Mouse (Mus musculus) E14TG2a.4 (cell line): ENCODE data around the gene Vrk1.

Experiments used
- CTCF ChIP-seq: conservative IDR thresholded peaks from 2 replicates; pipeline ENCODE4 v1.5.1; 2014; ENCODE audit warnings: low read length
- NANOG ChIP-seq: IDR thresholded peaks from 2 replicates; pipeline ENCODE4 v1.6.1; 2014; ENCODE audit warnings: borderline replicate concordance, low read length, mixed read lengths
- POU5F1 ChIP-seq: IDR thresholded peaks from 2 replicates; pipeline ENCODE4 v1.6.1; 2014; ENCODE audit warnings: low read length, borderline replicate concordance

GRCm38 (mm10) chr12:105995940-105996339, 14.1 kb upstream of the Vrk1 start:
- TF ChIP-seq CTCF (no peak), NANOG (no peak), POU5F1 (no peak)
